Mouse (Mus musculus) brain, embryonic 14.5 days (tissue): Measurements from ENCODE around the gene Olfr279.

ENCODE experiments used
- CTCF ChIP-seq: fragments of 200-500 bp; IDR thresholded peaks from 2 replicates; pipeline ENCODE4 v1.5.1; 2012; ENCODE audit warnings: inconsistent platforms, mild to moderate bottlenecking, moderate library complexity, borderline replicate concordance; ENCODE audit not compliant: insufficient read depth, insufficient read length; ENCODE audit errors: extremely low read depth
- POLR2A ChIP-seq: fragments of 200-500 bp; IDR thresholded peaks from 2 replicates; pipeline ENCODE4 v1.6.1; 2012; ENCODE audit warnings: mild to moderate bottlenecking, inconsistent platforms, borderline replicate concordance; ENCODE audit not compliant: poor library complexity, insufficient read depth, insufficient read length, severe bottlenecking; ENCODE audit errors: extremely low read depth

DNA sequence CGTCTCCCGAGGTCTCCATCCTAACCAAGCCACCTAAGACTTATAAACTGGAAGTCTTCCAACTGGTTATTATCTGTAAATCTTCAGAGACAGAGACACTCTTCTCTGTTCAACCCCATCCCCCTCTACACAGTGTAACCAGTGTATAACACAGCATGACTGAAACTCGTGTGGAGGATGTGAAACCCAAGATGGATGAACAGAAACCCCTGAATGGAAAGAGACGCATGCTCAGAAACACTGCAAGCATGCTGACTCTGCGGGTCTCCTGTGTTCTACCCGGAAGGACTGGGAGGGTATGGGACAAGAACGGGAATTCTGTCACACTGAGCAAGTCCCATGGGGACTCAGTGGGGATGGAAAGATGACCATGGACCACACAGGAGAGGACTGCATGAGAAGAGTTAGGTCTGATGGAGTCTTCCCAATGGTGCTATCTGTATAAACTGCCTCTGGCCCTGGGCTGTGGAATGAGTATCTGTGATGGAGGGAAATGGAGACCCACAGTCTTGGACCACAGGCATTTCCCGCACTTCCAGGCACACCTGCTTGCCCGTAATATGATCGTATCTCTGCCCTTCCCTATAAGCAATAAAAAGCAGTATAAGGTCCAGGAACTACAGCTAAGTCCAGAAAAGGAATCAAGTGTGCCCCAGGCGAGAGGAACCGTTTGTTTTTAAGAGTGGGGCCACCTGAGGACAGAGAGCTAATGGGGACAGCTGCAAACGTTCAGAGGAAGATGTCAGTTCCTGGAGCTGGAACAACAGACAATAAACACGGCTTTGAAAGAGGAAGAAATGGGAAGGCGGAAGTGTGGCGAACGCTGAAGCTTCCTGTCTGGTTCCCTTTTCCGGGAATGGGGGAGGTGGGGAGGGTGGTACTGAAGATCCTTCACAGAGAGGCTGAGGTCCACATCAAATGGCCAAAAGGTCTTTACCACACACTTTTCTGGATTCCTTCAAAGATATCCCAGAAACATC is 8.0 kb upstream of the Olfr279 start:
- no peak for TF ChIP-seq CTCF
- no peak for TF ChIP-seq POLR2A
